Mouse (Mus musculus) liver, embryonic 14.5 days (tissue): ENCODE measurements at regions not wholly inside any gene's neighbourhood (a gene's known extent, or its start where the extent isn't known, plus 50 kb on each side); places are given as distances from the start of the nearest gene placed in this dataset.

Source experiments
- ATAC-seq: fragments of 200-750 bp; cut with Nextera tagmentation; 2 replicates; pipeline ENCODE4 v1.8.0; 2017; ENCODE audit warnings: moderate number of reproducible peaks, mild to moderate bottlenecking, moderate library complexity; ENCODE audit not compliant: insufficient read depth
- DNase-seq, 3 experiments: peaks; one replicate each; pipeline ENCODE4 v3.0.0-alpha.2; 2012 to 2013; ENCODE audit warnings: low read depth in 3 of 3, low spot score in 3 of 3
- H3K27ac ChIP-seq: fragments of 300-500 bp; sonication (generic); 2 replicates; pipeline ENCODE4 v1.5.1; 2014; ENCODE audit warnings: moderate library complexity, mild to moderate bottlenecking, control low read depth, inconsistent platforms
- H3K27me3 ChIP-seq: fragments of 300-500 bp; sonication (generic); 2 replicates; pipeline ENCODE4 v1.6.1; 2014; ENCODE audit warnings: mild to moderate bottlenecking, low read length, moderate library complexity; ENCODE audit not compliant: control insufficient read depth, insufficient read depth
- H3K36me3 ChIP-seq: fragments of 300-500 bp; sonication (generic); replicated peaks from 2 replicates; pipeline ENCODE4 v1.6.1; 2014; ENCODE audit warnings: low read depth; ENCODE audit not compliant: control insufficient read depth, insufficient read depth
- H3K4me1 ChIP-seq, 2 experiments: fragments of 200-500 bp in 1 of 2; fragments of 300-500 bp in 1 of 2; sonication (generic) in 1 of 2; replicated peaks; 2 replicates each; pipeline ENCODE4 v1.6.1; 2012 to 2014; ENCODE audit warnings: antibody characterized with exemption in 1 of 2, inconsistent platforms in 1 of 2, low read length in 1 of 2; ENCODE audit not compliant: control insufficient read depth in 2 of 2, insufficient read depth in 2 of 2
- H3K4me2 ChIP-seq: fragments of 300-500 bp; sonication (generic); 2 replicates; pipeline ENCODE4 v1.6.1; 2014; ENCODE audit warnings: low read depth, mild to moderate bottlenecking, control low read depth, moderate library complexity
- H3K4me3 ChIP-seq, 2 experiments: fragments of 200-500 bp in 1 of 2; fragments of 300-500 bp in 1 of 2; sonication (generic) in 1 of 2; 2 replicates each; pipeline ENCODE4 v1.5.1; 2012 to 2014; ENCODE audit warnings: low read depth in 2 of 2, low read length in 2 of 2, mild to moderate bottlenecking in 2 of 2, control low read depth in 1 of 2, inconsistent platforms in 1 of 2, moderate library complexity in 1 of 2; ENCODE audit not compliant: insufficient read depth in 1 of 2
- H3K9ac ChIP-seq: fragments of 300-500 bp; sonication (generic); replicated peaks from 2 replicates; pipeline ENCODE4 v1.6.1; 2014; ENCODE audit warnings: mild to moderate bottlenecking, control low read depth, moderate library complexity
- H3K9me3 ChIP-seq: fragments of 300-500 bp; sonication (generic); 2 replicates; pipeline ENCODE4 v1.6.1; 2016; ENCODE audit warnings: low read length, mixed read lengths; ENCODE audit not compliant: control insufficient read depth
- CTCF ChIP-seq: IDR thresholded peaks from 2 replicates; pipeline ENCODE4 v1.5.1; 2016; ENCODE audit warnings: antibody characterized with exemption, low read depth, control low read depth
- EP300 ChIP-seq: IDR thresholded peaks from 2 replicates; pipeline ENCODE4 v1.6.1; 2016; ENCODE audit warnings: antibody characterized with exemption, low read depth

DNA sequence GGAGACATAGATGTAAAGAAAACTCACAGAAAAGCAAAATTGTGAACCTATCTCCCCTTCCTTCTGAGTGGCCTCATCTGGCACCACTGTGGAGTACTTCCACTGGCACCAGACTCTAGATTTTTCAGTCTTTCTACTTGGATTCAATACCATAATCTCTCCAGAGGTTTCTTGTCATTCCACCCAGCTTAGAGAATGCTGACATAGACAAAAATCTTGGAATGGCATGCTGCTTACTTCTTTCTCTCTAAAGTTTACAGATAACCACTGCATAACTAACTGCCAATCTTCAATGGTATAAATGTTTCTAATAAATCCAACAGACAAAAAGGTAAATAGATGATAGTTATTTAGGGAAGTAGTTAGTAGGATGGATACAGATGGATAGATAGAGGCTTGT is 589.6 kb upstream of the Vrk2 start:
- TF ChIP-seq EP300 (no peak), CTCF (no peak)
- Histone ChIP-seq H3K4me1 (no peaks in the 10 kb centered on the region), H3K9me3 (no peaks in the 10 kb centered on the region), H3K27me3 (no peaks in the 10 kb centered on the region), H3K27ac (no peak overlapping the region), H3K4me3 (no peak overlapping the region), H3K4me2 (no peak overlapping the region), H3K36me3 (no peaks in the 10 kb centered on the region), H3K9ac (no peak overlapping the region)
- DNase-seq (no peak), ATAC-seq (no peak)

DNA sequence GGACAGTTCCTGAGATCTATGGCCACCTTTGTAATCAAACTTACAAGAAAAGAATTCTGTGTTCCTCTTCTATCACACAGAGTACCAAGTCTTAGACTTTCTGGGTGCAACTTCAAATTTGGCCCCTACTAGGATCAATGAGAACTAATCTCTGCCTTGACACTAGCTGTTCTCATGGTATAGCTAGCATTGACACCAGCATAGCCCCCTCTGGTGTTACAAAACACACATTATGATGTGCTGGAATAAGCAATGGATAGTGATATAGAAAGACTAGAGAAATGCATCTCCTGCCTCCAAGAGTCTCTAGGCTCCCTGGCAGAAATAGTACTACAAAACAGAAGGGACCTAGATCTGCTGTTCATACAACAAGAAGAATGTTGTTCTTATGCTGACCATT is 566.6 kb upstream of the Vrk2 start:
- Histone ChIP-seq H3K9ac (no peak overlapping the region), H3K36me3 (no peaks in the 10 kb centered on the region), H3K27ac (no peak overlapping the region), H3K4me1 (no peaks in the 10 kb centered on the region), H3K4me3 (no peak overlapping the region), H3K27me3 (no peaks in the 10 kb centered on the region), H3K4me2 (no peak overlapping the region), H3K9me3 (no peaks in the 10 kb centered on the region)
- no peak for TF ChIP-seq EP300
- TF ChIP-seq CTCF: no peak
- DNase-seq (no peak), ATAC-seq (no peak)
